In the genomic region with DNA sequence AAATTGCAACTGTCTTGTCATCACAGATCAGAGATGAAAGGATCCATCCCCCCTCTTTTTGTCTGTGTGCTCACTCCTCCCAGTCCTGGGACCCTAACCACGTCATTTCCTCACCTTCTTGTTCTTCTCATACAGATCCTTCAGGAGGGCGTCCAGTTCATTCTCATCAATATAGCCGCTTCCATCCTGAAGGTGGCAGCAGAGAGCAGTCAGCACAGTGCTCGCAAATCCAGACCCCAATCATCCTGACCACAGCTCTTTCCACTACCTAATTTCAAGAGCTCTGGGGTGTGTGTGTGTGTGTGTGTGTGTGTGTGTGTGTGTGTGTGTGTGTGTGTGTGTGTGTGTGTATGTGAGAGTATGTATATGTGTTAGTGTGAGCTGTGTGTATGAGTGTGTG, we compare ENCODE assay signal across 7 mouse cellular contexts. TPM values are rescaled to one million over a fixed set of nuclear protein-coding genes. Genes with fewer than 3 reads are reported as not detected.
DNase-seq lines count a peak whose midpoint lies in the region; ATAC-seq and TF ChIP-seq lines count a peak whose summit lies in the region.

No protein-coding gene starts in this region.

- TF ChIP-seq CTCF in lung, adult 2 months (IDR thresholded peaks at IDR 0.05; ENCODE audit: insufficient read depth, low read length): peak; percentile 90

- no peak overlapping the region for H3K27ac ChIP-seq in forebrain, embryonic 11.5 days (ENCODE audit: low read depth, low read length)

- DNase-seq in 416B (ENCODE audit: low read depth): peak; percentile 75
- peak; percentile 49 to 50 for DNase-seq in B cell, adult 2 months
- DNase-seq in c-Kit-positive CD71-negative TER-119-negative erythroid progenitor cells, embryonic 14.5 days (ENCODE audit: low read depth): peak; percentile 43
- DNase-seq in forebrain, embryonic 11.5 days (ENCODE audit: low spot score): peak; percentile 75
- DNase-seq in kidney, adult 9 months: peak; percentile 39
- DNase-seq in lung, adult 2 months: peak; percentile 43
- peak; percentile 77 for DNase-seq in retina, embryonic 14.5 days (ENCODE audit: low spot score)

- no peak overlapping the region for H3K4me2 ChIP-seq in forebrain, embryonic 11.5 days (ENCODE audit: low read depth, low read length, severe bottlenecking)

- ATAC-seq in forebrain, embryonic 11.5 days (replicated peaks; ENCODE audit: low FRiP score): no peak

- no peaks in the 10 kb centered on the region for H3K36me3 ChIP-seq in forebrain, embryonic 11.5 days (ENCODE audit: control insufficient read depth, insufficient read depth, low read length)

- H3K4me3 ChIP-seq in forebrain, embryonic 11.5 days (ENCODE audit: low read depth, low read length): no peak overlapping the region
- H3K4me3 ChIP-seq in lung, adult 2 months (replicated peaks; ENCODE audit: extremely low read depth, low read depth, low read length): no peak overlapping the region

- no peaks in the 10 kb centered on the region for H3K4me1 ChIP-seq in forebrain, embryonic 11.5 days (replicated peaks; ENCODE audit: control insufficient read depth, insufficient read depth, low read length)
- no peaks in the 10 kb centered on the region for H3K4me1 ChIP-seq in lung, adult 2 months (ENCODE audit: control insufficient read depth, insufficient read depth, low read length)

- no peaks in the 10 kb centered on the region for H3K27me3 ChIP-seq in forebrain, embryonic 11.5 days (ENCODE audit: control insufficient read depth, insufficient read depth, low read length)

- WGBS in forebrain, embryonic 11.5 days: 1% methylated on average over 4 of the region's 4 CpGs
- WGBS in lung, adult 2 months: under 1% methylated on average over 4 of the region's 4 CpGs

- TF ChIP-seq POLR2A in lung, adult 2 months (IDR thresholded peaks at IDR 0.05; ENCODE audit: borderline replicate concordance, extremely low read depth, low read depth, low read length): no peak

- no peak overlapping the region for H3K9ac ChIP-seq in forebrain, embryonic 11.5 days (ENCODE audit: low read length)

- no peaks in the 10 kb centered on the region for H3K9me3 ChIP-seq in forebrain, embryonic 11.5 days (ENCODE audit: control insufficient read depth, low read length)

RNA-seq across cellular contexts. Expression of gene Calb2, which starts 22.5 kb away (rescaled TPM):
- polyA plus RNA-seq in forebrain, embryonic 11.5 days (2014; fragmentation: Nextera tagmentation; extraction: Ambion mirVana): 29.0 and 29.4 TPM in 2 replicates
- 0.12 TPM in 1 of 2 replicates, not detected in the other for polyA plus RNA-seq in lung, adult 2 months (2012; rRNA removed)

RNA-seq across cellular contexts. Expression of gene Gm17720, which starts 43.0 kb away (rescaled TPM):
- polyA plus RNA-seq in forebrain, embryonic 11.5 days (2014; fragmentation: Nextera tagmentation; extraction: Ambion mirVana): not detected in 2 replicates
- polyA plus RNA-seq in lung, adult 2 months (2012; rRNA removed): not detected in 2 replicates

RNA-seq across cellular contexts. Expression of gene Gm21964, which starts 44.5 kb away (rescaled TPM):
- not detected in 2 replicates for polyA plus RNA-seq in forebrain, embryonic 11.5 days (2014; fragmentation: Nextera tagmentation; extraction: Ambion mirVana)
- not detected in 2 replicates for polyA plus RNA-seq in lung, adult 2 months (2012; rRNA removed)

Comparison
In these comparisons a context has a peak if more than half of its experiments do, and no peak if none do; other contexts are left out.
1. RNA of gene Calb2, which starts 22.5 kb away (polyA plus RNA-seq): 29.0 to 29.4 TPM in forebrain, embryonic 11.5 days; 0.12 TPM in lung, adult 2 months; every median in the first group is over 10 times any median in the second.
2. Peak in every context shown above with its lines, with median percentiles within 50 percentile points of each other: DNase-seq.